Mouse (Mus musculus): Measurements from ENCODE around the gene Klf11.
"Not testable (repeated sequence)": the region's sequence is repeated elsewhere in the genome, so short reads cannot be mapped to it uniquely, and the experiment has no call there.

Klf11 gene

GRCm38 (mm10) chr12:24654065-24654862 lies 3.2 kb downstream of the Klf11 start:
- no peak for DNase-seq

- no peak for DNase-seq
Measured at GRCm38 (mm10) chr12:24656436-24656835, 5.4 kb downstream of the Klf11 start.

DNA sequence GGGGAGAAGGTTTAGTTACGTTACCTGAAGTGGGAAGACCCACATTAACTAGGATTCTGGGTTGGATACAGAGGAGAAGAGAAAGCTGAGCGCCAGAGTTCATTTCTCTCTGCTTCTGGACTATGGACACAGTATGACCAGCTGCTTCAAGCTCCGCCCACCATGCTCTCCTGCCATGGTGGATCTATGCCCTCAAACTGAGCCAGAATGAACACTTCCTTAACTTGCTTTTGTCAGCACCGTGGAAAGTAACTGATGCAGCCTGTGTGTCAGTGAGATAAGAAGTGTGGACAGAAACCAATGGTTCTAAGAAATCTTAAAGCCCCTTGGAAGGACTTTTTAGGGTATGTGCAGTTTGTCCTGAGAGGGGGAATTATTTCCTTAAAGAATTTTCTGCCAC lies 7.9 kb downstream of the Klf11 start:
- DNase-seq: no peak

GRCm38 (mm10) chr12:24659923-24660322 lies 8.8 kb downstream of the Klf11 start:
- no peak for DNase-seq

DNA sequence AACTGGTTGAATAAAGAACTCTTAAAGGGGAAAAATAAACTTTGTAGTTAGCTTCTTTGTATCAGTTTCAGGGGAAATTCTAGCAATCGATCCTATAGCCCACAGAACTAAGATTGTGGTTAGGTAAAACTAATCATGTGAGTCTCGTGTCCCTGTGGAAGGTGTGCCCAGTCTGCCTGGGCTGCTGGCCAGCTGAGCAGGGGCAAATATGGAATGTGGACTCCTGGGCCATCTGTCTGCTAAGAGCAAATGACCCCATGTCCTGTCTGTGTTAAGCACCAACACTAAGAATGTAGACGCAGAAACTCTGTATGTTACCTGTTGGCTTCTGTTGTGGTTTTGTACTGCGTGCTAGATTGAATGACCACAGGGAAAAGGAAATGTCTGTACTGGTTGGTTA lies 10.0 kb downstream of the Klf11 start:
- no peak for DNase-seq

DNA sequence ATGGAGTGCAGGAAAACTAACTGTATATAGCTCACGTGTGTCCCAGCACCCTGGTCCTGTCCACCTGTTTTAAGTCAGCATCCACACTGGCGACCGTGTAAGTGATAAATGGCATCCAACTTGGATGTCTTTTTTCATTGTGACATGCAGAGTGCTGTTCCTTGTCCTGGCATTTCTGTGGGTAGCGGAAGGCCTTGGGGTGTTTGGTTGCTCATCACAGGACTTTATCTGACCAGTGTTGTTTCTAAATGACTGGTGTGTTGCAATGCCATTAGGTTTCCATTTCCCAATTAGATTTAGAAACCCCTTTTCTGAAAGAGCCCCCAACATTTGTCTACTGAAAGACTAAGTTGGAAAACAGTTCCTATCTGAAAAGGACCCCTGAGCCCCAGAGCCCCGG lies 11.1 kb downstream of the Klf11 start:
- no peak for DNase-seq

- peak in 1 of 2 experiments; percentile 14 for DNase-seq
Measured at GRCm38 (mm10) chr12:24680096-24680491, 29.0 kb downstream of the Klf11 start.

GRCm38 (mm10) chr12:24680492-24681285 lies 29.6 kb downstream of the Klf11 start:
- DNase-seq: no peak

DNA sequence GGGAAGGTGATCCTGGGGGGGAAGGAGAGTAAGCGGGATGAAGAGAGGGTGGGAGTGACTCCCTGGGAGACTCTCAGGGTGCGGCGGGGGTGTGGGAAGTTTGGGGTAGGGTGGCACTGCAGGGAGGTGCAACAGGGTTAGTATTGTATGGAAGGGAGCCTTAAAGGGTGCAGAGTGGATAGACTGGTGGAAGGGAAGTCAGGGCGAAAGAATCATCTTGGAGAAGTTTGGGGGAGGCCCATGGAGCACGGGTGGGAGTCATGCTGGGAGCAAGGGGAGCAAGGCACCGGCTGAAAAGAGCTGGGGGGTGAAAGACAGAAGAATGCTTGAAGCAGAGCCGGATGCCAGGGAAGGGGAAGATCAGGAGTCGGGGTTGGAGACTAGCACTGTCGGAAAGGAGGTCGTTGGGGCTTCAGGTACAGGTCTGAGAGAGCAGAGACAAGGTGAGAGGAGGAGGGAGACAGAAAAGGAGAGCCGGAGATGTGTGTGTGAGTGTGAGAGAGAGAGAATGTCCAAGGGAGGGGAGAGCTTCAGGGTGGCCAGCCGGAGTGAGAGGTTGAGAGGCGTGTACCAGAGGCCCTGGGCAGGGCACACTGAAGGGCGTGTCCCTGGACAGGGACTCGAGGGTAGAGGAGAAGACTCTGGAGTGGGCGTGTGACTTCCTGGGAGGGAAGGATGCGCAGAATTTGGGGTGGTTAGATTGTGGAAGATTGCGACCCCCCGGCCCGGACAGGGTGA lies 30.4 kb downstream of the Klf11 start, which contains the start of gene Cys1:
Gene Cys1, minus strand, starts transcription at position 528 of the 738 bp plus-strand sequence.
- peak; percentile 55 to 61 for DNase-seq

DNA sequence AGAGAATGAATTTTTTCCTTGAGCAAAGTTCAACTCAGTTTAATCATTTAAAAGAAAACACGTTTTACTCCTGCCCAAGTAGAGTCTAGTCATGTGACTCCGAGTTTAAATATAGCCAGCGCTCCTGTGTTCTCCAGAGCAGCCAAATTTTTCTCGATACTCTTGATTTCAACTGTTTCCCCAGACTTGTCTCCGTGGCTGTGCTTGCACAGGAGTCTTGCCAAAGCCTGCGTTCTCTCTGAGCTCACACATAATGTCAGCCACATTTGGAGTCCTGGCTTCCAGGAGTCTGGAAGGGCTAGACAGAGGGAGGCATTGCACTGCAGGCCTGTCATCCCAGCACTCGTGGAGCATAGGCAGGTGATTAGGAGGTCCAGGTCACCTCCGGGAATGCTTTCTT lies 31.5 kb downstream of the Klf11 start:
- DNase-seq: peak; percentile 27 to 53

GRCm38 (mm10) chr12:24683461-24683860 lies 32.4 kb downstream of the Klf11 start:
- DNase-seq: no peak

DNA sequence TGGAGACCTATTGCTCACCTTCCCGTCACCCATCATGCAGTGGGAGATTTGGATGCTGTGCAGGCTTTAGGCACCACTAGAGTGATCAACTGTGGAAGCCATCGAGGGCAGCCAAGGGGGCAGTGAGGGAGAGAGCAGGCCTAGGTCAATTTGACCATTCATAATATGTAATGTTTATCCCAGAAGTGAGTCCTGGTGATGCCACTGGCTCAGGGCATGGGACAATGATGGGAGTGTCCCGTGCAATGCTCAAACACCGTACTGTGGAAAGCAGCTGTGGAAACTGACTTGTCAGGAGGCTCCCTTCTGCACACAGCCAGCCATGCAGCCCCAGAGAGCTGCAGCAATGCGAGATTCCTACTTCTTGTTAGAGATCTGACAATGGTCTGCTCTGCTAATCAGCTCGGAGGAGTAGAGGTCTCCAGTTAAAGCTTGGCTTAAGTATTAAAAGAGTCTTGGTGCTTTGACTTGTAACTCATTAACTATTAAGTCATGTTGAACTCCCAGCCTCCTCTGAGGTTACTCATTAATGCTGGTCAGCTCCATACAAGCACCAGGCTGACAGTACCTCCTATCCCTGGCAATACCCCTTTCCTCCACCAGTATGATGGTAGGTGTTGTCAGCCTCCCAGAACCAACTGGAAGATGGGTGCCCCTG lies 35.1 kb downstream of the Klf11 start:
- no peak for DNase-seq

- DNase-seq: no peak
Measured at GRCm38 (mm10) chr12:24686696-24687346, 35.7 kb downstream of the Klf11 start.

DNA sequence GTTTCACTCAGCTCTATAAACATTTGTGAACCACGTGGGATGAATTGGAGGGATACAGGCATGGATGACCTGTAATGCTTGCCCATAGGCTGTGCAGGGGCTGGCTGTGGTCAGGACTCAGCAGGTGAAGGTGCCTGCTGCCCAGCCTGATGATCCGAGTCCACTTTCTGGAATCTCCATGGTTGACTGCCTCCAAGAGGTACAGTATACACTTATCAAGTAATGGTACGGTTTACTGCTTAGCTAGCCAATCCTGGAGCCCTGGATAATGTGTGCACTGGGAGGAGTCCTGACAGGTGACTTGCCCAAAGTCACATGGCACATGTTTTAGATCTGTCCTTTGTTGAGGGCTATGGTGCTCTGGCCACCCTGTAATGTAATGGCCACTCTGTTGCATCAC lies 39.3 kb downstream of the Klf11 start:
- no peak for DNase-seq

GRCm38 (mm10) chr12:24696500-24697483 lies 45.7 kb downstream of the Klf11 start:
- DNase-seq: peak; percentile 83 to 87

DNA sequence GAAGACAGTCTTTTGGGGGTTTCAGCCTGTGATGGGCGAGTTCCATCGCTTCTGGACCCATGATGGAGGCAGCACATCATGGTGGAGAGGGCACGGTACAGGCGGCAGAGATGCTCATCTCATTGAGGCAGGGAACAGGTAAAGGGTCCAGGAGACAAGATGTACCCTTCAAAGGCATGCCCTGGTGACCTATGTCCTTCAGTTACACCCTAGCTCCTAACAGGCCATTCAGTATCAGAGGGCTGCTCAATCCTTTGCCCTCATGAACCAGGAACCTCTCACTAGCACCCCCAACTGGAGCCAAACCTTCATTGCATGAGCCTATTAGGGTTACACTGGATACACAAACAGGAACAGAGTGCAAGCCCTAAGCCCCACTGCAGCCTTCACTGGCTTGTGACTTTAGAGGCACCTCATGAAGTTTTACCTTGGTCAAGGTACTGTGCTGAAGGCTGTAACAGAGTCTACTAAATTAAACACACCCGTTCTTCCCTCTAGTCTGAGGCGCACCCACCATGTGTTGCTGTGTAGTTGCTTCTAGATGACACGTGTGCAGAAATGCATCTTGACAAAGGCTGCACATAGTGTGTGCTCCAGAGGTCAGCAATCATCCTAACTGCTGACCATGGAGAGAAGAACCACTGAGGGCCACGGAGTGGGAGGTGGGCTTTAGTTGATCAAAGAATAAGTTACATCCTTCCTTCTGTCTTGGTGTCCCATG lies 46.6 kb downstream of the Klf11 start:
- DNase-seq: no peak

DNA sequence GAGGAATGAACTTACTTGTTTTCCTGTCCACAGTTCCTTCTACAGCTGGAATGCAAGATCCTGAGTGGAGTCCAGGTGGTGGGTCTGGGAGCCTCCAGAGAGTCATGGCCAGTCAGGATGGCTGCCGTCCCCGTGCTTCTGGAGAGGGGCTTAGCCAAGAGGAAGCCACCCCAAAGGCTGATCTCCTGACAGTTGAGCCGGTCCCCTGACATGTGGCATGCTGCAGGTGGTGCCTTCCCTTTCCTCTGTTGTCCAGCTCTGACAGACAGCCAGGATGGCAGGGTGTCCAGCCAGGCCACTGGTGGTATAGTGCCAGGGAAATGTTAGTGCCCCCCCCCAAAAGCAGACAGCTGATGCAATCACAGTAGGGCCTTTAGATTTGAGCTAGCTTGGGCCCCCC lies 47.4 kb downstream of the Klf11 start:
- no peak for DNase-seq

GRCm38 (mm10) chr12:24699578-24699977 lies 48.5 kb downstream of the Klf11 start:
- DNase-seq: no peak

DNA sequence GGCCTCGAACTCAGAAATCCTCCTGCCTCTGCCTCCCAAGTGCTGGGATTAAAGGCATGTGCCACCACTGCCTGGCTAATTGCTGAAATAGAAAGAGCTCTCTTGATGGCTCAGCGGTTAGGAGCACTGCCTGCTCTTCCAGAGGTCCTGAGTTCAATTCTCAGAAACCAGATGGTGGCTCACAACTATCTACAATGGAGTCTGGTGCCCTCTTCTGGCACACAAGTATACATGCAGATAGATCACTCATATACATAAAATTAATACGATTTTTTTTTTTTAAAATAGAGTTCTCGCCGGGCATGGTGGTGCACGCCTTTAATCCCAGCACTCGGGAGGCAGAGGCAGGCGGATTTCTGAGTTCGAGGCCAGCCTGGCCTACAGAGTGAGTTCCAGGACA lies 50.5 kb downstream of the Klf11 start:
- not testable (repeated sequence) for DNase-seq

DNA sequence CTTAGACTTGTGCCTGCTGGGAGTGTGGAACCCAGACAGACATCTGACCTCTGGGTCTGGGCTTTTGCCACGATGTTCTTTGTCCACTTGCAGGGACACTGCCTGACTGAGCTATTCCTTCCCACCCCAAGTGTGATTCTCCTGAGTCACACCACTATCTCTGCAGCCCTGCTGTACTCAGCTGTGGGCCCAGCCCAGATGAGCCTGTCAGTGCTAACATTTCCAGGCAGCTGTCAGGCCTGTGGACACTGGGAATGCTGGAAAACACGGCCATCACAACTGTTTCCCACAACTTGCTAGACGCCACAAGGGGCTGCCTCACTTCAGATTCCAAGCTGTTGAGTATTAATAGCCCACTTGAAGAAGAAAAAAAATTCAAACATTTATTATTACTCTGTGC lies 51.9 kb downstream of the Klf11 start:
- DNase-seq: no peak
